Mouse (Mus musculus) regulatory T cell (primary cell): Measurements from ENCODE around the gene Gm14327.
"Not testable (repeated sequence)": the region's sequence is repeated elsewhere in the genome, so short reads cannot be mapped to it uniquely, and the experiment has no call there.

Source experiments
- in situ Hi-C: fragments of 300-600 bp; cut with MboI, MseI; formaldehyde crosslinking; loops from one replicate; pipeline ENCODE4 v1.15.1; 2025; ENCODE audit warnings: high pct_unique_total_duplicates

Gene Gm14327

GRCm38 (mm10) chr2:177897046-177897578, at the start of gene Gm14327:
Gene Gm14327 (plus strand): TSS chr2:177897096.
- in situ Hi-C loops, result loop anchor here (10.0 kb wide), 1 partner anchor 432 kb away; the partner anchor contains the start of gene Zfp970

GRCm38 (mm10) chr2:177862254-177862653, 34.6 kb upstream of the Gm14327 start:
- in situ Hi-C loops, result not testable (repeated sequence)

- in situ Hi-C loops, result not testable (repeated sequence)
These were observed 9.2 kb upstream of the Gm14327 start for GRCm38 (mm10) chr2:177887743-177888142.

- in situ Hi-C loops, result loop anchor here (10.0 kb wide), 1 partner anchor 433 kb away; the partner anchor contains the start of gene Zfp970
These were observed 1.3 kb downstream of the Gm14327 start for GRCm38 (mm10) chr2:177898171-177898570.

GRCm38 (mm10) chr2:177903276-177903675, 6.4 kb downstream of the Gm14327 start:
- in situ Hi-C loops, result loop anchor here (5.0 to 25.0 kb wide), 2 partner anchors 124 to 866 kb away; no protein-coding TSS in a partner anchor

GRCm38 (mm10) chr2:177925563-177926103, 28.7 kb downstream of the Gm14327 start, which contains the start of gene Zfp972:
Gene Zfp972 (minus strand): TSS chr2:177925613.
- in situ Hi-C loops, result not testable (repeated sequence)
